Mouse (Mus musculus): ENCODE data around the gene Isca2.

GRCm38 (mm10) chr12:84806010-84806409 is 33.0 kb downstream of the Isca2 start:
- no peak for TF ChIP-seq POLR2AphosphoS2 (IDR thresholded peaks at IDR 0.05; ENCODE audit: low read length)
- TF ChIP-seq MAZ (IDR thresholded peaks at IDR 0.05; ENCODE audit: low read depth, low read length), result no peak
- TF ChIP-seq CTCF (IDR thresholded peaks at IDR 0.05 in 2 of 3, conservative IDR thresholded peaks at IDR 0.05 in 1 of 3; ENCODE audit: control insufficient read depth in 1 of 3, insufficient read depth in 1 of 3, low read depth in 2 of 3, low read length in 3 of 3, poor library complexity in 1 of 3, severe bottlenecking in 1 of 3), result no peak
- TF ChIP-seq UBTF (IDR thresholded peaks at IDR 0.05; ENCODE audit: borderline replicate concordance, insufficient read depth, low read depth, low read length), result no peak
- TF ChIP-seq MYC (IDR thresholded peaks at IDR 0.05; ENCODE audit: low read depth, low read length), result no peak
- no peak for TF ChIP-seq ZC3H11A (IDR thresholded peaks at IDR 0.05; ENCODE audit: low read depth, low read length)
- no peak for TF ChIP-seq MAX (IDR thresholded peaks at IDR 0.05; ENCODE audit: low read length)
- TF ChIP-seq GATA1 (IDR thresholded peaks at IDR 0.05; ENCODE audit: low read depth, low read length), result no peak
- no peak for TF ChIP-seq MAFK (IDR thresholded peaks at IDR 0.05; ENCODE audit: borderline replicate concordance, low read depth, low read length)
- TF ChIP-seq MXI1 (IDR thresholded peaks at IDR 0.05; ENCODE audit: low read depth, low read length), result no peak
- no peak for TF ChIP-seq USF2 (IDR thresholded peaks at IDR 0.05; ENCODE audit: borderline replicate concordance in 1 of 2, insufficient read depth in 1 of 2, low read depth in 1 of 2, low read length in 2 of 2)
- TF ChIP-seq POLR2A (IDR thresholded peaks at IDR 0.05; ENCODE audit: control insufficient read depth in 1 of 2, insufficient read depth in 1 of 2, low read depth in 1 of 2, low read length in 2 of 2, poor library complexity in 1 of 2), result no peak

All from MEL (cell line).